Mouse (Mus musculus) CH12.LX (cell line): ENCODE measurements around the gene 4933415A04Rik. TPM values are rescaled to one million over a fixed set of nuclear protein-coding genes. Genes with fewer than 3 reads are reported as not detected.

Experiments used
- DNase-seq: peaks from one replicate; pipeline ENCODE4 v3.0.0-alpha.2; 2013; ENCODE audit errors: extremely low read depth
- H3K27ac ChIP-seq: 2 replicates; pipeline ENCODE4 v1.5.1; 2012; ENCODE audit warnings: low read depth, mild to moderate bottlenecking, control low read depth, moderate library complexity; ENCODE audit not compliant: insufficient read depth
- H3K27me3 ChIP-seq: replicated peaks from 2 replicates; pipeline ENCODE3; 2012; ENCODE audit warnings: inconsistent platforms
- H3K36me3 ChIP-seq, 2 experiments: replicated peaks in 1 of 2; 2 replicates each; pipeline versions ENCODE3 to v1.6.1; 2012; ENCODE audit warnings: inconsistent platforms in 1 of 2, low read length in 1 of 2, mild to moderate bottlenecking in 1 of 2, mixed read lengths in 1 of 2, moderate library complexity in 1 of 2; ENCODE audit not compliant: control insufficient read depth in 1 of 2, insufficient read depth in 1 of 2
- H3K4me1 ChIP-seq, 2 experiments: 2 replicates each; pipeline ENCODE4 v1.6.1; 2012; ENCODE audit warnings: inconsistent platforms in 1 of 2, moderate library complexity in 1 of 2; ENCODE audit not compliant: insufficient read depth in 2 of 2, control insufficient read depth in 1 of 2
- H3K4me2 ChIP-seq: 2 replicates; pipeline ENCODE4 v1.6.1; 2012; ENCODE audit warnings: low read depth, mild to moderate bottlenecking, control low read depth; ENCODE audit not compliant: poor library complexity, insufficient read depth, severe bottlenecking
- H3K4me3 ChIP-seq, 3 experiments: fragments of 150-350 bp in 1 of 3; sonication (generic) in 1 of 3; replicated peaks in 1 of 3; 2 replicates each; pipeline versions ENCODE3 to v1.5.1; 2011 to 2012; ENCODE audit warnings: low read depth in 2 of 3, low read length in 2 of 3, mild to moderate bottlenecking in 2 of 3, moderate library complexity in 2 of 3, control low read depth in 1 of 3, improper control_type of control experiment in 1 of 3, inconsistent platforms in 1 of 3, mixed read lengths in 1 of 3; ENCODE audit not compliant: poor library complexity in 1 of 3
- H3K79me2 ChIP-seq: replicated peaks from 2 replicates; pipeline ENCODE4 v1.6.1; 2012; ENCODE audit warnings: mild to moderate bottlenecking, moderate library complexity; ENCODE audit not compliant: control insufficient read depth, poor library complexity, insufficient read depth, severe bottlenecking; ENCODE audit errors: extremely low read depth
- H3K9ac ChIP-seq: 2 replicates; pipeline ENCODE4 v1.6.1; 2012; ENCODE audit warnings: low read depth, mild to moderate bottlenecking, control low read depth, moderate library complexity; ENCODE audit not compliant: insufficient read depth
- H3K9me3 ChIP-seq: replicated peaks from 2 replicates; pipeline ENCODE3; 2012; ENCODE audit warnings: low read length, inconsistent platforms, mixed read lengths
- BHLHE40 ChIP-seq: IDR thresholded peaks from 2 replicates; pipeline ENCODE4 v1.6.1; 2011; ENCODE audit warnings: mild to moderate bottlenecking, low read depth, low read length, improper control_type of control experiment
- CTCF ChIP-seq, 2 experiments: IDR thresholded peaks in 1 of 2; conservative IDR thresholded peaks in 1 of 2; 2 replicates each; pipeline ENCODE4 v1.5.1; 2011 to 2012; ENCODE audit warnings: low read depth in 2 of 2, low read length in 2 of 2, improper control_type of control experiment in 1 of 2, inconsistent platforms in 1 of 2, mild to moderate bottlenecking in 1 of 2, moderate library complexity in 1 of 2
- E2F4 ChIP-seq: IDR thresholded peaks from 2 replicates; pipeline ENCODE4 v1.6.1; 2011; ENCODE audit warnings: low read depth, low read length, improper control_type of control experiment; ENCODE audit not compliant: insufficient replicate concordance
- EP300 ChIP-seq: IDR thresholded peaks from 2 replicates; pipeline ENCODE4 v1.6.1; 2011; ENCODE audit warnings: low read length, improper control_type of control experiment
- ETS1 ChIP-seq: conservative IDR thresholded peaks from 2 replicates; pipeline ENCODE4 v1.6.1; 2012; ENCODE audit warnings: low read depth, mild to moderate bottlenecking, inconsistent platforms, low read length, improper control_type of control experiment, moderate library complexity
- GABPA ChIP-seq: IDR thresholded peaks from 2 replicates; pipeline ENCODE4 v1.6.1; 2012; ENCODE audit warnings: low read depth, low read length, improper control_type of control experiment, inconsistent platforms; ENCODE audit not compliant: insufficient replicate concordance
- HCFC1 ChIP-seq: IDR thresholded peaks from 2 replicates; pipeline ENCODE4 v1.6.1; 2012; ENCODE audit warnings: low read depth, mild to moderate bottlenecking, inconsistent platforms, low read length, improper control_type of control experiment
- IRF4 ChIP-seq: IDR thresholded peaks from 2 replicates; pipeline ENCODE4 v1.6.1; 2014; ENCODE audit warnings: low read depth, mild to moderate bottlenecking, inconsistent platforms, low read length, improper control_type of control experiment
- JUN ChIP-seq: IDR thresholded peaks from 2 replicates; pipeline ENCODE4 v1.6.1; 2011; ENCODE audit warnings: low read depth, mild to moderate bottlenecking, low read length, improper control_type of control experiment, moderate library complexity; ENCODE audit not compliant: insufficient read depth
- MAX ChIP-seq: IDR thresholded peaks from 2 replicates; pipeline ENCODE4 v1.6.1; 2011; ENCODE audit warnings: low read length, improper control_type of control experiment
- MEF2A ChIP-seq: IDR thresholded peaks from 2 replicates; pipeline ENCODE4 v1.6.1; 2014; ENCODE audit warnings: low read depth, mild to moderate bottlenecking, inconsistent platforms, low read length, improper control_type of control experiment, borderline replicate concordance
- MXI1 ChIP-seq: IDR thresholded peaks from 2 replicates; pipeline ENCODE4 v1.6.1; 2011; ENCODE audit warnings: mild to moderate bottlenecking, low read depth, low read length, improper control_type of control experiment
- NRF1 ChIP-seq: IDR thresholded peaks from 2 replicates; pipeline ENCODE4 v1.6.1; 2014; ENCODE audit warnings: low read depth, mild to moderate bottlenecking, inconsistent platforms, low read length, improper control_type of control experiment, moderate library complexity
- PAX5 ChIP-seq: IDR thresholded peaks from 2 replicates; pipeline ENCODE4 v1.6.1; 2012; ENCODE audit warnings: low read length, inconsistent platforms, mixed read lengths
- TBP ChIP-seq: conservative IDR thresholded peaks from 2 replicates; pipeline ENCODE4 v1.6.1; 2011; ENCODE audit warnings: low read depth, low read length, improper control_type of control experiment
- TCF12 ChIP-seq: IDR thresholded peaks from 2 replicates; pipeline ENCODE4 v1.6.1; 2014; ENCODE audit warnings: low read depth, mild to moderate bottlenecking, inconsistent platforms, low read length, improper control_type of control experiment
- UBTF ChIP-seq: IDR thresholded peaks from 2 replicates; pipeline ENCODE4 v1.6.1; 2012; ENCODE audit warnings: low read depth, mild to moderate bottlenecking, inconsistent platforms, low read length, improper control_type of control experiment, moderate library complexity
- USF2 ChIP-seq: conservative IDR thresholded peaks from 2 replicates; pipeline ENCODE4 v1.6.1; 2011; ENCODE audit warnings: low read depth, low read length, improper control_type of control experiment
- ZC3H11A ChIP-seq: IDR thresholded peaks from 2 replicates; pipeline ENCODE4 v1.6.1; 2012; ENCODE audit warnings: low read depth, mild to moderate bottlenecking, inconsistent platforms, low read length, improper control_type of control experiment
- ZMIZ1 ChIP-seq: IDR thresholded peaks from 2 replicates; pipeline ENCODE4 v1.6.1; 2012; ENCODE audit warnings: low read depth, mild to moderate bottlenecking, inconsistent platforms, low read length, improper control_type of control experiment
- ZNF384 ChIP-seq: IDR thresholded peaks from 2 replicates; pipeline ENCODE4 v1.6.1; 2012; ENCODE audit warnings: low read depth, low read length, improper control_type of control experiment, inconsistent platforms
- dilution Hi-C: fragments of 300-500 bp; cut with MboI; formaldehyde crosslinking; loops from 2 replicates; pipeline ENCODE4 v1.14.3; 2020; ENCODE audit warnings: low sequenced_read_pairs; ENCODE audit not compliant: extremely low pct_unique_long_range_greater_than_20kb, extremely low pct_ligation_motif_present
- in situ Hi-C: fragments of 300-500 bp; cut with MboI; formaldehyde crosslinking; loops from 3 replicates; pipeline ENCODE4 v1.14.3; 2019; ENCODE audit warnings: low sequenced_read_pairs, low pct_ligation_motif_present, low pct_unique_long_range_greater_than_20kb, mixed read lengths
- polyA plus RNA-seq: library from polyadenylated mRNA; unstranded; fragments of >175 nt; gene quantifications from 2 replicates; pipeline ENCODE4 v1.2.1, GENCODE M21; 2012; ENCODE audit warnings: low read depth; ENCODE audit not compliant: insufficient read length
- total RNA-seq, 2 experiments: library from RNA; depleted of rRNA; stranded (reverse); fragments of 300-350 nt in 1 of 2; fragments of >200 nt in 1 of 2; gene quantifications; 2 replicates each; pipeline ENCODE4 v1.2.3; 2012 to 2014

The 4933415A04Rik gene
- total and polyA plus RNA-seq, 3 experiments, result not detected

DNA sequence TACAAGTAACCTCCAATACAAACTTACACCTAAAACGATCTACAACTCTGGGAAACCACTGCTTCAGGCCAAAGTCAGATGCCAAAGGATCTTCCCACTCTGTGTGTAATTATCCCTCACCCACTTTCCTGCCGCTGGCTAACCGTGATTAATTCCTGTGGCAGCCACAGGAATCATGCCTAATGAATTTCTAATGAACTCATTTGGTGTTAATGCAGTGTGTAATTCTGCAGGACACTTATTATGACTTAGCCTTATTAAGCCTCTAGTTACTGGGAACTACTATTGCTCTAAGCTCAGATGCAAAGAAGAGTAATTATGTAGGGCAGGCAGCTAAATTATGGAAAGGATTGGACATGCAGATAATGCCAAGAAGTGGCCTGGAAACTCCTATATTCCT is 21.6 kb downstream of the 4933415A04Rik start:
- H3K27ac ChIP-seq, result no peak overlapping the region
- TF ChIP-seq USF2 (no peak), CTCF (conservative IDR thresholded peaks at IDR 0.05 in 1 of 2, IDR thresholded peaks at IDR 0.05 in 1 of 2; ENCODE audit: low read depth in 2 of 2, low read length in 2 of 2) (no peak), MAX (no peak), TBP (no peak), MEF2A (no peak), JUN (no peak)
- TF ChIP-seq, all 38 proteins: peak for 0
- Histone ChIP-seq H3K4me2 (no peak overlapping the region), H3K27me3 (no peaks in the 10 kb centered on the region), H3K4me1 (peaks cover 0 to 9% of the 10 kb centered on the region in 2 experiments; a peak in 2 of 4 replicates), H3K9me3 (no peaks in the 10 kb centered on the region), H3K9ac (no peak overlapping the region), H3K36me3 (no peaks in the 10 kb centered on the region), H3K4me3 (no peak overlapping the region), H3K79me2 (no peaks in the 10 kb centered on the region)
- no peak for DNase-seq
- dilution Hi-C loops, result no loop called here
- in situ Hi-C loops, result no loop called here

DNA sequence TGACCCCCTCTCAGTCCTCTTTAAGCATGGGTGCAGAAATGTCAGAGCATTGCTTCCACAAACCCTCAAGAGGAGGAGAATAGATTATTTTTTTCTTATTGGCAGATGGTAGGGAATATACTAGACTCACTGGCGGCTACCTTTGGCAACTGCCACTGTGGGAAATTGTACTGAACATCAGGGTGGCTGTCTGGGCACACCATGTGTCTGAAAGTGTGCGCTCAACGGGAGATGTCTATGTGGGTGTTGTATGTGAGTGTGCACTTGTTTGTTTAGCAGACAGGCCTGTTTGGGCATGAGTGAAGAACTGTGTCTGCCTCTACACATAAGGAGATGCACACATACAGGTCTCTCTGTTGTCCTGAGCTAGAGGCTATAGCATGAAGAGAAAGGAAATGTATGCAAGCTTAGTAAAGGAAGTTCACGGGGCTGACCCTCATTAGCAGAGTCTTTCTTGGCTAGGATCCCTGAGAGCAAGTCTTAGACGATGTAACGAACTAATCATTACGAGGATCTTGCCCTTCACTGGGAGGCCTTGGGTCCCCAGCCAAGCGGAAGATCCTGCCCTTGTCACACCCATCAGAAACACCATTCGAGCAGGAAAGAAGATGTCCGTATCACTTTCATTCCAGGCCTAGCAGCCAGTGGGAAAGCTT is 23.3 kb downstream of the 4933415A04Rik start:
- in situ Hi-C loops (no loop called here), dilution Hi-C loops (no loop called here)
- no peaks in the 10 kb centered on the region for H3K27me3 ChIP-seq
- no peaks in the 10 kb centered on the region for H3K9me3 ChIP-seq
- H3K79me2 ChIP-seq, result no peaks in the 10 kb centered on the region
- peaks cover 0 to 9% of the 10 kb centered on the region in 2 experiments; a peak in 2 of 4 replicates for H3K4me1 ChIP-seq
- no peak overlapping the region for H3K4me3 ChIP-seq
- no peaks in the 10 kb centered on the region for H3K36me3 ChIP-seq
- H3K27ac ChIP-seq, result no peak overlapping the region
- no peak overlapping the region for H3K4me2 ChIP-seq
- no peak for DNase-seq
- no peak overlapping the region for H3K9ac ChIP-seq
- TF ChIP-seq BHLHE40, result no peak
- no peak for TF ChIP-seq GABPA
- no peak for TF ChIP-seq NRF1
- no peak for TF ChIP-seq EP300
- TF ChIP-seq E2F4, result no peak
- no peak for TF ChIP-seq ZC3H11A
- TF ChIP-seq ZMIZ1, result no peak
- TF ChIP-seq ZNF384, result no peak

DNA sequence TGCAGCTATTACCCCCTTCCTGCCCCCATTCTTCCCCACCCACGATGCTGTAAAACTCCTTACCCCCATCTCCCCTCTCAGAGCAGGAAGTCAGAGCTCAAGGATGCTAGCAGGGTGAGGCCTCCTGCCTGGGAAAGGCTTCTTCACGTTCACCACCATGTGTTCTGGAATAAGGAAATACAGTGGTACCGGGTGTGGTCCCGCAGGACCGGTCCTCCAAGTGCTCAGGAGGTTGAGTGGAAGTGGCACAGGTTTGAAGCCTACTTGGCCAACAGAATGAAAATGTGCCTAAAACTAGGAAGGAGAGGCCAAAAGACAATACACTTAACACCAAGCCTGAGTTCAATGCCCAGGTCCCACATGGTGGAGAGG is 23.8 kb downstream of the 4933415A04Rik start:
- no peaks in the 10 kb centered on the region for H3K27me3 ChIP-seq
- peaks cover 0 to 9% of the 10 kb centered on the region in 2 experiments; a peak in 2 of 4 replicates for H3K4me1 ChIP-seq
- no peak for TF ChIP-seq ETS1
- TF ChIP-seq HCFC1, result no peak
- no peak for TF ChIP-seq IRF4
- no peak for TF ChIP-seq CTCF (conservative IDR thresholded peaks at IDR 0.05 in 1 of 2, IDR thresholded peaks at IDR 0.05 in 1 of 2; ENCODE audit: low read depth in 2 of 2, low read length in 2 of 2)
- TF ChIP-seq MXI1, result no peak
- no peak for TF ChIP-seq JUN
- no peak for TF ChIP-seq UBTF
- no peak for TF ChIP-seq PAX5
- no peak for TF ChIP-seq TCF12
- no peak for TF ChIP-seq MEF2A
- no peak for DNase-seq
- no peaks in the 10 kb centered on the region for H3K79me2 ChIP-seq
- dilution Hi-C loops, result no loop called here
- no peak overlapping the region for H3K27ac ChIP-seq
- H3K36me3 ChIP-seq, result no peaks in the 10 kb centered on the region
- in situ Hi-C loops, result no loop called here
- H3K4me3 ChIP-seq, result no peak overlapping the region
- H3K9me3 ChIP-seq, result no peaks in the 10 kb centered on the region
- H3K9ac ChIP-seq, result no peak overlapping the region
- no peak overlapping the region for H3K4me2 ChIP-seq
